Mouse (Mus musculus): ENCODE measurements around the gene Noc2l. TPM values are rescaled to one million over a fixed set of nuclear protein-coding genes. Genes with fewer than 3 reads are reported as not detected.

The Noc2l gene
- total RNA-seq, 1 experiment from 2014 or later: 45.4 TPM

- no peak for DNase-seq
These were observed 19.6 kb upstream of the Noc2l start for GRCm38 (mm10) chr4:156216196-156216595.

GRCm38 (mm10) chr4:156217022-156217669 lies 18.7 kb upstream of the Noc2l start:
- no peak for DNase-seq

GRCm38 (mm10) chr4:156217838-156218237 lies 18.0 kb upstream of the Noc2l start:
- no peak for DNase-seq

GRCm38 (mm10) chr4:156219936-156220335 lies 15.9 kb upstream of the Noc2l start:
- DNase-seq: no peak

- no peak for DNase-seq
These were observed 11.5 kb upstream of the Noc2l start for GRCm38 (mm10) chr4:156224276-156224675.

GRCm38 (mm10) chr4:156227752-156228392 lies 7.9 kb upstream of the Noc2l start:
- DNase-seq: peak; percentile 24

- peak; percentile 50 for DNase-seq
These were observed 7.3 kb upstream of the Noc2l start for GRCm38 (mm10) chr4:156228393-156229024.

- peak; percentile 50 for DNase-seq
These were observed 1.7 kb upstream of the Noc2l start for GRCm38 (mm10) chr4:156234021-156234501.

GRCm38 (mm10) chr4:156234701-156235213 lies 1.1 kb upstream of the Noc2l start, which contains the start of gene Plekhn1:
Gene Plekhn1, minus strand, starts transcription at chr4:156234857.
- DNase-seq: peak; percentile 83

- DNase-seq: no peak
These were observed 445 bp upstream of the Noc2l start for GRCm38 (mm10) chr4:156235360-156235770.

GRCm38 (mm10) chr4:156236651-156237447 lies 1.0 kb downstream of the Noc2l start:
- no peak for DNase-seq

- no peak for DNase-seq
These were observed 13.8 kb downstream of the Noc2l start for GRCm38 (mm10) chr4:156249567-156249966.

- no peak for DNase-seq
These were observed 15.3 kb downstream of the Noc2l start for GRCm38 (mm10) chr4:156251081-156251480.

GRCm38 (mm10) chr4:156252140-156252539 lies 16.3 kb downstream of the Noc2l start:
- no peak for DNase-seq

GRCm38 (mm10) chr4:156252619-156253018 lies 16.8 kb downstream of the Noc2l start:
- DNase-seq: no peak

GRCm38 (mm10) chr4:156253043-156253442 lies 17.2 kb downstream of the Noc2l start:
- no peak for DNase-seq

- DNase-seq: no peak
These were observed 18.7 kb downstream of the Noc2l start for GRCm38 (mm10) chr4:156254361-156255077.

GRCm38 (mm10) chr4:156255078-156255839 lies 19.4 kb downstream of the Noc2l start, which contains the start of gene Samd11:
Gene Samd11, minus strand, starts transcription at chr4:156255657.
- no peak for DNase-seq
